Mouse (Mus musculus): Measurements from ENCODE around the gene Olfr513.

Olfr513 gene

DNA sequence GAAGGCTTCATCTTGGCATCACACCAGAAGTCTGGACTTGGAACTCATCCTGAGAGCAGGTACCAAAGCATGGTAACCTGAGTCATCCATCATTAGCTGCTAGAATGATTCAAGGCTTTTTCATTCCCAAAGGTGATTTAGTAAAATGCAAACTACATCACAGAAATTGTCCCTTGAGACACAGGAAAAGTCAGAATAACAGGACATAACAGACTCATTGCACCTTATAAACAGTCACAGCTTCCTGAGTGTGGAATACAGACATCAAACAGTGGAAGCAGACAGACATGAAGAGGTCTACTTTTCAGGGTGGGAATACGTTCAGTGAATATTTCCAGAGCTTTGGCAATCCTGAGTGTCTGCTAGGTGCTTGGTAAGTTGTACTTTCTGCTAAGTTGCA lies at the start of gene Olfr513:
Gene Olfr513, plus strand, starts transcription at position 301 of the 400 bp plus-strand sequence.
- DNase-seq (ENCODE audit: low spot score in 2 of 2): no peak

DNA sequence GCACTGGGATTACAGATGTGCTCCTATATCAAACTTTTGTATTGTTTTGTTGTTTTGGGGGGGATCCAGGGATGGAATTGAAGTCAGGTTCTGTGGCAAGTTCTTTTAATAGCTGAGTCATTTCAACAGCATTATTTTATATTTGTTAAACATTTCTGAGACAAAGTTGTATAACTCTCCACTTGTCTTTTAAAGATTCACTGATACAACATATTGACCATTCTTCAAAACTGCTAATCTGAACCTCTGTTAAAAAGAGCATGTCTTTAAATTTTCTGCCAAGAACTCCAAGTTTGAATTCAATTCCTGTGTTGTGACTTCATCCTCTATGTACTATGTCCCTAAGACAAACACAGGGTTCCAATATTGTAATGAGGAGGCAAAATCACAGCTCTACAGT lies 37.8 kb upstream of the Olfr513 start, which contains the start of gene Olfr512:
Gene Olfr512, plus strand, starts transcription at position 301 of the 400 bp plus-strand sequence.
- no peak for DNase-seq (ENCODE audit: low spot score in 2 of 2)

DNA sequence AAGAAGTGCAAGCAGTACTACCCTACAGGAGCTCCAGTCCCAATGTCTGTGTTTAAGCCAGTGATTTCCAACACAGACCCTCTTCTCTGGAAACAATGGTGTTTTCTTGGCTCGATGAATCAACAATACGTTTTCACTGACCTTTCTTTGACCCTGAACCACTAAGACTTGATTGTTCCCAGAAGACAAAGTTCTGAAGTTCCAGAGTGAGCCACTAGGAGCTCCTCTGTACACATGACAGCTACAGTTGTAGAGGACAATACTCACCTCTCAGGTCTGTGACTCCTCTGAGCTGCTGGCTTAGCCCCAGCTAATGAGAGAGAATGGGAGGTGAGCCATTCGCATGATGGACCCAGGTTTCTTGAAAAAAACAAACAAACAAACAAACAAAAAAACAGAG lies 9.6 kb downstream of the Olfr513 start:
- no peak for DNase-seq (ENCODE audit: low spot score in 2 of 2)

DNA sequence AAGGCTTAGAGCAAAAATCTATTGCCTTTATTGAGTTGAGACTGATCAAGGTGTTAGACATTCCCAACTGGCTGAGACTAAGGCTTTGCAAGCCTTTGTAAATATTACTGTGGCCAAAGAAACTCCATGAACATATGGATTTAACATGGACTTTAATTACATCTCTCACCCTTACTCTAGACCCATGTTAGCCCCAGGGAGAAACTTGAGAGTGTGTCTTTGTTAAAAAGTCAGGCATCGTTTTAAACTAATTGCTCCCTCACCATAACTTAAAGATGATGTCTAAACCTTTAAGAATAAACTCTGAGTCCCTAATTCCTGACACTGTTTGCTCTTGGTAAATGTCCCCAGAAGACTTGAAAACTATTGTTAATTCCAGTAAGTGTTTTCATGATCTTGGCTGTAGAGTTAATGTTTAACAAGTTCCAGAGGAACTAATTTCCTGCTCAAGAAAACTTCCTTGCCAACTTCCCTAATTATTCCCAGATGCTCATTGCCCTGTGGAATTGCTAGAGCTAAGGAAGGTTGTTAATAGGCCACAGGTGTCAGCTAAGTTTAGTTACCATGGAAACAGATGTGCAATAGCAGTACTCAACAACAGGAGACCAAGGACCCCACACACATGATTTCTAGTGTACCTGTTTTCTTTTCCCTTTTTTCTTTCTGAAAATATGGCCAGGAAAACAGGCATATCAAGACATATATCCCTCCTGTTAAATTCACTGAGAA lies 46.6 kb downstream of the Olfr513 start:
- no peak for DNase-seq (ENCODE audit: low spot score in 2 of 2)

Data from spleen, postnatal 10 days (tissue).